Mouse (Mus musculus) right cerebral cortex, adult 2 months (tissue): ENCODE results near the gene Ulk4.
"Not testable (repeated sequence)": the region's sequence is repeated elsewhere in the genome, so short reads cannot be mapped to it uniquely, and the experiment has no call there.

ENCODE experiments used
- DNase-seq, 2 experiments: peaks; one replicate each; pipeline ENCODE4 v3.0.0; 2021 to 2022; ENCODE audit warnings: low spot score in 2 of 2

Gene Ulk4

GRCm38 (mm10) chr9:121250854-121251253 lies 26.1 kb downstream of the Ulk4 start:
- DNase-seq = peak; percentile 0 to 1

GRCm38 (mm10) chr9:121249805-121250204 lies 27.2 kb downstream of the Ulk4 start:
- DNase-seq = peak; percentile 3 to 4

- DNase-seq = peak; percentile 88 to 90
Observed at GRCm38 (mm10) chr9:121247956-121248775, 28.8 kb downstream of the Ulk4 start.

- DNase-seq = no peak
Observed at GRCm38 (mm10) chr9:121247047-121247446, 29.9 kb downstream of the Ulk4 start.

GRCm38 (mm10) chr9:121242331-121242730 lies 34.7 kb downstream of the Ulk4 start:
- DNase-seq = peak in 1 of 2 experiments; percentile 1

- DNase-seq = peak in 1 of 2 experiments; percentile 1
Observed at GRCm38 (mm10) chr9:121241806-121242205, 35.2 kb downstream of the Ulk4 start.

GRCm38 (mm10) chr9:121241366-121241765 lies 35.6 kb downstream of the Ulk4 start:
- DNase-seq = peak in 1 of 2 experiments; percentile 1

- peak; percentile 40 to 67 for DNase-seq
Observed at GRCm38 (mm10) chr9:121240242-121240641, 36.8 kb downstream of the Ulk4 start.

GRCm38 (mm10) chr9:121239571-121239970 lies 37.4 kb downstream of the Ulk4 start:
- peak in 1 of 2 experiments; percentile 1 for DNase-seq

- DNase-seq = no peak
Observed at GRCm38 (mm10) chr9:121218636-121219035, 58.4 kb downstream of the Ulk4 start.

- no peak for DNase-seq
Observed at GRCm38 (mm10) chr9:121218230-121218629, 58.8 kb downstream of the Ulk4 start.

GRCm38 (mm10) chr9:121217742-121218141 lies 59.3 kb downstream of the Ulk4 start:
- DNase-seq = no peak

- DNase-seq = no peak
Observed at GRCm38 (mm10) chr9:121216536-121217320, 60.3 kb downstream of the Ulk4 start.

GRCm38 (mm10) chr9:121215349-121216000 lies 61.5 kb downstream of the Ulk4 start:
- DNase-seq = peak; percentile 53 to 72

GRCm38 (mm10) chr9:121212322-121212721 lies 64.7 kb downstream of the Ulk4 start:
- no peak for DNase-seq

- DNase-seq = no peak
Observed at GRCm38 (mm10) chr9:121205046-121205445, 72.0 kb downstream of the Ulk4 start.

- DNase-seq = peak in 1 of 2 experiments; percentile 1
Observed at GRCm38 (mm10) chr9:121204149-121204800, 72.7 kb downstream of the Ulk4 start.

GRCm38 (mm10) chr9:121203686-121204085 lies 73.3 kb downstream of the Ulk4 start:
- peak in 1 of 2 experiments; percentile 0 for DNase-seq

GRCm38 (mm10) chr9:121199146-121199685 lies 77.8 kb downstream of the Ulk4 start:
- not testable (repeated sequence) for DNase-seq

GRCm38 (mm10) chr9:121196473-121196872 lies 80.5 kb downstream of the Ulk4 start:
- DNase-seq = no peak

GRCm38 (mm10) chr9:121195106-121195505 lies 81.9 kb downstream of the Ulk4 start:
- DNase-seq = no peak
